Mouse (Mus musculus): ENCODE results near the gene Gm33543.

GRCm38 (mm10) chr10:95883761-95884517 lies 41.2 kb upstream of the Gm33543 start:
- TF ChIP-seq POLR2A (IDR thresholded peaks at IDR 0.05; ENCODE audit: control insufficient read depth in 1 of 2, insufficient read depth in 1 of 2, low read depth in 1 of 2, low read length in 2 of 2, poor library complexity in 1 of 2) (no peak), ELF1 (IDR thresholded peaks at IDR 0.05; ENCODE audit: low read depth, low read length) (no peak), ETS1 (IDR thresholded peaks at IDR 0.05; ENCODE audit: low read depth, low read length) (no peak), SMC3 (IDR thresholded peaks at IDR 0.05; ENCODE audit: low read depth, low read length) (no peak), GATA1 (IDR thresholded peaks at IDR 0.05; ENCODE audit: low read depth, low read length) (no peak), MYC (IDR thresholded peaks at IDR 0.05; ENCODE audit: low read depth, low read length) (no peak), MEF2A (IDR thresholded peaks at IDR 0.05; ENCODE audit: extremely low read depth, insufficient replicate concordance, low read depth, low read length, poor library complexity, severe bottlenecking) (no peak), CTCF (IDR thresholded peaks at IDR 0.05 in 2 of 3, conservative IDR thresholded peaks at IDR 0.05 in 1 of 3; ENCODE audit: control insufficient read depth in 1 of 3, insufficient read depth in 1 of 3, low read depth in 2 of 3, low read length in 3 of 3, poor library complexity in 1 of 3, severe bottlenecking in 1 of 3) (no peak), EP300 (IDR thresholded peaks at IDR 0.05; ENCODE audit: low read depth in 1 of 2, low read length in 2 of 2) (no peak), BHLHE40 (IDR thresholded peaks at IDR 0.05; ENCODE audit: borderline replicate concordance, low read depth, low read length) (no peak), CHD2 (IDR thresholded peaks at IDR 0.05; ENCODE audit: low read length) (no peak), TCF12 (IDR thresholded peaks at IDR 0.05; ENCODE audit: low read depth, low read length) (no peak)

All from MEL (cell line).